9 mouse cellular contexts compared by ENCODE assay signal in genomic region chr1:157286561-157286960, GRCm38 (mm10).
DNase-seq lines count a peak whose midpoint lies in the region; ATAC-seq lines count a peak whose summit lies in the region.
"Had no signal": no experiment of that assay in that cellular context is flagged by ENCODE, and none has a peak within 500 bp of the region (broad histone marks: within the 10 kb centered on the region; RNA-seq: fewer than 3 reads in every experiment).

No protein-coding gene starts in this region.

- no peak overlapping the region for H3K27ac ChIP-seq in heart, embryonic 10.5 days
- no peak overlapping the region for H3K27ac ChIP-seq in intestine, embryonic 15.5 days
- H3K27ac ChIP-seq: hindbrain, embryonic 15.5 days had no signal

- no peaks in the 10 kb centered on the region for H3K27me3 ChIP-seq in heart, embryonic 10.5 days (ENCODE audit: insufficient read depth, poor library complexity, severe bottlenecking)
- H3K27me3 ChIP-seq in intestine, embryonic 15.5 days (replicated peaks), result no peaks in the 10 kb centered on the region
- H3K27me3 ChIP-seq: hindbrain, embryonic 15.5 days had no signal

- H3K4me1 ChIP-seq in heart, embryonic 10.5 days, result no peaks in the 10 kb centered on the region
- no peaks in the 10 kb centered on the region for H3K4me1 ChIP-seq in intestine, embryonic 15.5 days (replicated peaks)
- H3K4me1 ChIP-seq: hindbrain, embryonic 15.5 days had no signal

- DNase-seq in heart, postnatal 10 days, result peak; percentile 56 to 72
- DNase-seq in heart, embryonic 10.5 days (ENCODE audit: low spot score), result no peak
- DNase-seq in 3T3-L1 (ENCODE audit: low read depth, low spot score) (peak; percentile 75), WW6 (ENCODE audit: low read depth, low spot score) (peak; percentile 9)
- peak; percentile 23 to 46 for DNase-seq in cerebellum, postnatal 4 days (ENCODE audit: low spot score in 2 of 2)
- peak; percentile 67 for DNase-seq in kidney, postnatal 10 days

- H3K4me3 ChIP-seq in heart, embryonic 10.5 days, result no peak overlapping the region
- H3K4me3 ChIP-seq in intestine, embryonic 15.5 days (replicated peaks), result no peak overlapping the region
- H3K4me3 ChIP-seq: hindbrain, embryonic 15.5 days had no signal

- no peak overlapping the region for H3K4me2 ChIP-seq in intestine, embryonic 15.5 days (replicated peaks)
- H3K4me2 ChIP-seq: hindbrain, embryonic 15.5 days had no signal

- intact Hi-C loops in heart, postnatal 10 days (cut with DNase I), result no loop called here

- 0 out of 2 replicates have a peak, but pooled peaks have one; percentile 44 for ATAC-seq in megakaryocyte, adult 5-6 weeks (ENCODE audit: poor library complexity, severe bottlenecking)
- ATAC-seq in intestine, embryonic 15.5 days, result no peak

- H3K36me3 ChIP-seq in heart, embryonic 10.5 days, result no peaks in the 10 kb centered on the region
- no peaks in the 10 kb centered on the region for H3K36me3 ChIP-seq in intestine, embryonic 15.5 days
- H3K36me3 ChIP-seq: hindbrain, embryonic 15.5 days had no signal

- H3K9ac ChIP-seq in intestine, embryonic 15.5 days, result no peak overlapping the region
- H3K9ac ChIP-seq: hindbrain, embryonic 15.5 days had no signal

- no peaks in the 10 kb centered on the region for H3K9me3 ChIP-seq in heart, embryonic 10.5 days
- no peaks in the 10 kb centered on the region for H3K9me3 ChIP-seq in intestine, embryonic 15.5 days
- H3K9me3 ChIP-seq: hindbrain, embryonic 15.5 days had no signal

- 9% methylated on average over 4 of the region's 4 CpGs for WGBS in heart, embryonic 10.5 days
- 19% methylated on average over 4 of the region's 4 CpGs for WGBS in intestine, embryonic 15.5 days
